Mouse (Mus musculus) layer of hippocampus, postnatal 10 days (tissue): ENCODE measurements around the gene Mcm7. TPM values are rescaled to one million over a fixed set of nuclear protein-coding genes. Genes with fewer than 3 reads are reported as not detected.

Experiments
- DNase-seq, 2 experiments: peaks; one replicate each; pipeline ENCODE4 v3.0.0; 2021; ENCODE audit warnings: low spot score in 2 of 2
- microRNA-seq, 2 experiments: library from miRNA; unstranded; fragments of <30 nt; microRNA quantifications; one replicate each; pipeline ENCODE4 v1.2.0; 2021
- total RNA-seq, 2 experiments: library from RNA; stranded (reverse); gene quantifications; 2 replicates each; pipeline ENCODE4 v1.2.3; 2021

Gene Mcm7
- total RNA-seq, 2 experiments from 2014 or later = 20.8 to 25.6 TPM

DNA sequence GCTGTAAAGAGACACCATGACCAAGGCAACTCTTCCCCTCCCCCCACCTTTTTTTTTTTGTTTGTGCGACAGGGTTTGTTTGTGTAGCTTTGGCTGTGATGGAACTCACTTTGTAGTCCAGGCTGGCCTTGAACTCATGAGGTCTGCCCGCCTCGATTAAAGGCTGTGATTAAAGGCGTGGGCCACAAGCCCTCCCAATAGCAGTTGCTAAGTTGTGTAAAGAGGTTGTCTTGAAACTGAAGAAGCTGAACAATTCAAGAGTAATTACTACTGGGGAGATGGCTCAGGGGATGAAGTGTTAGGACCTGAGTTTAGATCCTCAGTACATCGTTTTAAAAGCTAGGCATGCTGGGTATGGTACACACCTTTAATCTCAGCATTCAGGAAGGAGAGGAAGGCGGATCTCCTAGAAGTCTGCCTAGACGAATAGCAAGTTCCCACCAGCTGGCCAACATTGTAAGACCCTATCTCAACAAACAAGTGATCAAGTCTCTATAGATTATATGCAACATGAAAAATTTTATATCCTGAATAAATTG, 11.9 kb downstream of the Mcm7 start:
- DNase-seq = no peak

DNA sequence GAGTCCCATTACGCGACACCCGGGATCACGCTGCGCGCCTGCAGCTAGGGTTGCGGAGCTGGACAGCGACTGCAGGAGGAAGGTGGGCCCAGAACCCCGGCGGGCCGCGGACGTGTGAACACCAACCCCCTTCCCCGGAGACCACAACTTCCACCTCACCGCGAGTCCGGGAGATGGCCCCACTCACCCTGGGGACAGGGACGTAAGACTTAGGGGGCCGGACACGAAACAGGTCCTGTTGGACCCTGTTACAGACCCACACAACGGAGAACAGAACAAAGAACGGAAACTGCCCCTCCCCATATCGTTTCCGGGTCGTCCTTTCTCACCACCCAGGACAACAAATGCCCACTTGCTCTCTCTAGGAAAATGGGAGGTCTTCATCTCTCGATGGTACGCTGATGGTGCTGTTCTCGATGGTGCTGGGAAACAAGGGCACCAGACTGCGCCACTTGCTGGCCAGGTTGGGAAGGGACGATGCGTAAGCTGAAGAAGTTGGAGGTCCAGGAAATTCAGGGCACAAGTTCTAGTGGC, 16.7 kb downstream of the Mcm7 start, which contains the start of gene Zfp113:
Gene Zfp113 (minus strand): TSS at position 302 of the 534 bp plus-strand sequence.
- DNase-seq = peak; percentile 82 to 89

DNA sequence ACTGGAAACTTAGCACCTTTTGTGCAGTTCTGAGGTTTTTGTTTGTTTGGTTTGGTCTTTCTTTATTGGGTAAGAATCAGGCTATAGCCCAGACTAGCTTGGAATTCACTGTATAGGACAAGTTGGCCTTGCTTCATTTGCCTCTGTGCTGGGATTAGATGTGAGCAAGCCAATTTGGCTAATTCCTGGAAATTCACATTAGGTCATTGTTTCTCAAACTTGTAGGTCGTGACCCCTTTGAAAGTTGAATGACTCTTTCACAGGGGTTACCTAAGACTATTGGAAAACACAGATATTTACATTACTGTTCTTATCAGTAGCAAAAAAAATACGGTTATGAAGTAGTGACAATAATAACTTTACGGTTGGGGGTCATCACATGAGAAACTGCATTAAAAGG, 17.8 kb downstream of the Mcm7 start:
- no peak for DNase-seq

DNA sequence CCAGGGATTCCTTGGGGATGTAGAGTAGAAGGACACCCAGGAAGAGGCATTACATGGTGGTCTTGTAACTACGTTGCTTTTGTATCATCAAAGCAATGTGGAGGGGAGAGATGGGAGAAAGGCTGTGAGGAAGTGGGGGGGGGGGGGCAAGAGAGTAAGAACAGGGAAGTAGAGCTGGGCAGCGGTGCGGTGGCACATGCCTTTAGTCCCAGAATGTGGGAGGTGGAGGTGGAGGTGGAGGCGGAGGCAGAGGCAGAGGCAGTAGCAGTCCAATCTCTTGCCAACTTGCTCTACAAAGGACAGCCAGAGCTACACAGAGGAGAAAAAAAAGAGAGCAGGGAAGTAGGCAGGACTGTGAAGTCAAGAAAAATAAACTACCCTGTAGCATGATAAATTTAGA, 33.6 kb downstream of the Mcm7 start:
- DNase-seq = no peak

DNA sequence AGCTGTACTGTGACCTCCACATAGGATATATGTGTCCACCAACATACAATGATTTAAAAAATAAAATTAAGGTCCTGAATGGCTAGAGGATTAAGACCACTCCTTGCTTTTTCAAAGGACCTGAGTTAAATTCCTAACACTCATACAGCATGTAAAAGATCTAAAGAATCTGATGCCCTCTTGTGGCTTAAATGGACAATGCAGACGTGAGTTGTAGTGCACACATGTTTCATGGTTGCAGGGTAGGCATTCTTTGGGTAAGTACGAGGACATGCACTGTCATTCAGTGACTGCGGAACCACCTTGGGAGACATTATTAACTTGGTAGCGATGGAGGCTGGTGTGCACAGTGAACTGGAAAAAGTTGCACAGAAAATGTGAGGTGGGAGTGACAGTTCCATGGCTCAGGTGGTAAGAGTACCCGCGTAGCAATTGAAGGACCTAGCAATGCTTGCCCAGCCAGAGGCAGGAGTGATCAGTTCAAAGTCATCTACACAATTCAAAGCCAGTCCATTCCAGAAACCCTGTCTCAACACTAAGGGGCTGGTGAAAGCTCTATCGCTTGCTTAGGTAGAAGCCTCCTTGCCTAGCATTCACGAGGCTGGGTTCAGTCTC, 34.2 kb downstream of the Mcm7 start:
- DNase-seq = peak in 1 of 2 experiments; percentile 34

DNA sequence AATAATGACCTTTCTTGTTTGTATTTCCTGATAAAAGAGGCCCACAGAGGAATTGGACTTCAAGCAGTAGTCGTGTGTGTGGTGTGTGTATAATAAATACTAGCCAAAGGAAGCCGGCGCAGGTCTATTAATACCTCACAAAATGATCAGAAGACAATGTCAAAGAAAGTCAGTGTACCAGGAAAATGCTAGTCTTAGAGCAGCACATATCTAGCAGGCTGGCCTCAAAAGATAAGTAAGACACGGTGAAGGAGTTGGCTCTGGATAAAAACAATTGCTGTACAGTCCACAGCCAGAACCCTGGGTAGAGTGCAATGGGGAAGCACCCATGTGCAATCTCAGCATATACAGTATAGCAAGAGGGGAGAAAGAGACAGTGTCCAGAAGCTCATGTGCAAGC, 35.0 kb downstream of the Mcm7 start:
- DNase-seq = no peak

DNA sequence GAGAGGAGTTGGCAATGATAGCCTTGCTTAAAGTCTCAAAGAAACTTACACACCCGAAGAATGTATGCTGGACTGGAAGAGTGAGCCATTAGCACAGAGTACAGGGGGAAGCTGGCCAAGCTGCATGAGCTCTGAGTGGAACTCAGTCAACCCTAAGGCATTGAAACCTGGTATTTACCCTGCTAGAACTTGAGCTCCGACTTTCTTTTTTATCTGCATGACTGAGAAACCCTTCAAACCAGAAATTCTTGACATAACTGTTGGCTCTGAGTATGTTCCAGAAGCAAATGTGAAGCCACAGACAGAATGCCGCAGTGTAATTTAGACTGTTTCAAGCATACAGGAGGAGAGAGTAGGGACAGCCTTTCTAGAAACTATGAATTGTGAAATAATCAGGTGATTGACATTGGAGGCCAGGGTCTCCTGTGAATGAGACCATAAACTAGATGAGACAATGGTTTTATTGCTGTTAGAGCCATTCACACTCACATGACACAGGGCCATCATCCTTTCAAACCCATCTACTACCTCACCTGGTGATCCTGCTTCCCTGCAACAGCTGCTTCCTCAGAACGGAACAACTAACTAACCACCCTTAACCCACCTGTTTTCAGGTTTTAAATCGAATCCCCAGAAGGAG, 39.7 kb downstream of the Mcm7 start:
- DNase-seq = no peak

DNA sequence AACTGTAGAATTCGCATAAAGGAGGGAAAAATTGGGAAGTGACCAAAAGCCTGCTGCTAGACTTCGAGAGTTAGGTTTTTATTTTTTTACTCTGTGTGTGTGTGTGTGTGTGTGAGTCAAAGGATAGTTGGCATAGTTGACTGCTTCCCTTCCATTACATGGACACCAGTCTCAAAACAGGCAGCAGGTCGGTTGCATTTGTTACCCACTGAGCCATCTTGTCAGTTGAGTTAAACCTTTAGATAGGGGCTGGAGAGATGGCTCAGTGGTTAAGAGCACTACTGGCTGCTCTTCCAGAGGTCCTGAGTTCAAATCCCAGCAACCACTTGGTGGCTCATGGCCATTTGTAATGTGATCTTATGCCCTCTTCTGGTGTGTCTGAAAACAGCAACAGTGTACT, 54.2 kb downstream of the Mcm7 start:
- no peak for DNase-seq

DNA sequence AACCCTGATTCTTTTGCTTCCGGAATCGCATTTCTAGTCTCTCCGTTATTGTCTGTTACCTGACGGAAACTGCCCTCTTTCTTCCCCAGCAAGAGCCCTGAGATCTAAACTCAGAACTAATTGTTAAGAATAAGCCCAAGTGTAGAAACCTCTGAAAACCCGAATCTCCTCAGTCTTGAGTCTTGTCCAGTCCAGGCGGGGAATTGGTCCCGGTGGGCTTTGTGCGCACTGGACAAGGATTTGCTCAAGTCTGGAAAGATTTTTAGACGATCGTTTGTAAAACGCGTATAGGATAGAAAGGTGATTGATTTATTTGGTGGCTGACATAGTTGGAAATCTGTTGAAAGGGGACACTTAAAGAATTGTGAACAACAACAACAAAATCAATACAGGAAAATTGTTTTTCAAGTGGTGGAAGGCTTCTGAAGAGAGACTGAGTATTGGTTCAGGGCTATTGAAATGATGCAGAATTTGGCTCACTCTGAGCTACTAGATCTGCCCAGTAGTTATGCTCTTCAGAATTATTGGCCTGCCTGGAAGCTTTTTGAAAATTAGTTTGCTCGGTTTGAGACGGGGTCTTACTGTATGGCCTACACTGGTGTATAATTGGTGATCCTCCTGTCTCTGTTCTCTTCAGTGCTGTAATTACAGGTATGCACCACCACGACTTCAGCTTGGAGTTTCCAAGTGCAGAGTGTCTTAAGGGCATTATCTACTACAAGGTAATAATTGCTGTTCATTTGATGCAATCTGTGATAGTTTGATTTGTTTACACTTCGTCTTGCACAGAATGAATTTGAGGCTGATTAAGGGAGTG, 54.8 kb downstream of the Mcm7 start:
- DNase-seq = no peak

DNA sequence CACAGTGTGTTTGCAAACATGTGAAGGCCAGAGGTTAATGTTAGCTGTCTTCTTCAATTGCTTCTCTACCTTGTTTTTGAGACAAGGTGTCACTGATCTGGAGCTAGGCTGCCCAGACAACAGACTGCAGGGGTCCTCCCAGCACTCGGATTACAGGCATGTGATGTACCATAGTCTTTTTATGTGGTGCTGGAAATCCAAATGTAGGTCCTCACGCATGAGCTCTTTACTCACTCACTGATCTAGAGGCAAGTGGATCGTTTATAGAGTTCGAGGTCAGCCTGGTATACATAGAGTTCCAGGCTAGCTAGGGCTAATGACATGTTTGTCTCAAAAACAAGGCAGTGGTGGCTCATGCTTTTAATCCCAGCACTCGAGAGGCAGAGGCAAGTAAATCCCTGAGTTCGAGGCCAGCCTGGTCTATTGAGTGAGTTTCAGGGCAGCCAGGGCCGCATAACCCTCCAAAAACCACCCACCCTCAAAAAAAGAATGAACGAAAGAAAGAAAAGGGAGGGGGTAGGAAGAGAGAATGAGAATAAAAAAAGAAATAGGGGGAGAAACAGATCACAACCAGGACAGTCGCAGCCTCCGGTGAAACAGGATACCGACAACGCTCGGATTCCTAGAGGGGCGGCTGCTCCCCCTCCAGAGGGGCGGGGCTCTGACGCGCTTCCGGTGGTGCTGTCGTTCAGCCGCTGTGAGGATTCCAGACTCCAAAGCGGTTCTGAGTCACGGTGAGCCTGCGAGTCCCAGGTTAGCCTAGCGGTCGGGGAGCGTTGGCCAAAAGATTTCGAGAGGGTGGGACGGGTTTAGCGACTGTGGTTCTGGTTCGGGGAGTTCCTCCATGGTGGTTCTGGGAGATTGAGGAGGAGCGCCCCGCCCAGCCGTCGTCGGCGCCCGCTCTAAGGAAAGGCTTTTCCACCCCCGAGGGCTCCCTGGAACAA, 55.7 kb downstream of the Mcm7 start, which contains the start of gene Zscan21:
Gene Zscan21 (plus strand): TSS at position 649 of the 944 bp plus-strand sequence.
- DNase-seq = peak; percentile 84 to 87

Small RNA genes within 50 kb of the gene (microRNA-seq; reads per million reads assigned to microRNA genes)
- gene Mir106b (1,123 to 1,441 reads per million in 2 experiments), gene Mir25 (96.7 to 146 reads per million in 2 experiments), gene Mir93 (5,135 to 5,705 reads per million in 2 experiments)

Other genes starting within 250 kb of the Mcm7 start
- gene Gjc3, start 209.3 kb downstream of the Mcm7 start, total RNA-seq = 1 to 10 TPM; 5.7 to 6.1 TPM
- gene Azgp1, start 190.9 kb downstream of the Mcm7 start, total RNA-seq = not detected
- not detected for gene Smok3a, start 151.2 kb downstream of the Mcm7 start, total RNA-seq
- gene Smok3b, start 151.0 kb downstream of the Mcm7 start, total RNA-seq = not detected
- gene Smok3c, start 119.2 kb downstream of the Mcm7 start, total RNA-seq = not detected
- 10 to 100 TPM; 38.4 to 43.5 TPM for gene Zkscan1, start 87.3 kb downstream of the Mcm7 start, total RNA-seq
- gene Zscan21, start 55.5 kb downstream of the Mcm7 start, total RNA-seq = 10 to 100 TPM; 23.0 to 26.6 TPM
- 10 to 100 TPM; 10.8 to 14.3 TPM for gene Zfp113, start 16.7 kb downstream of the Mcm7 start, total RNA-seq
- gene Cops6, start 11.4 kb downstream of the Mcm7 start, total RNA-seq = 100 to 1,000 TPM; 129 to 145 TPM
- gene Ap4m1, start 420 bp downstream of the Mcm7 start, total RNA-seq = 10 to 100 TPM; 25.9 to 26.5 TPM
- gene Taf6, start 15.0 kb upstream of the Mcm7 start, total RNA-seq = 10 to 100 TPM; 26.2 to 30.0 TPM
- gene Cnpy4, start 15.1 kb upstream of the Mcm7 start, total RNA-seq = 10 to 100 TPM; 15.4 to 17.6 TPM
- gene Mblac1, start 21.9 kb upstream of the Mcm7 start, total RNA-seq = 10 to 100 TPM; 11.4 to 14.2 TPM
- under 1 TPM in 1 of 2 experiments, not detected in 1; 0.21 TPM for gene Nxpe5, start 53.5 kb upstream of the Mcm7 start, total RNA-seq
- 10 to 100 TPM; 66.1 to 73.3 TPM for gene Lamtor4, start 83.1 kb upstream of the Mcm7 start, total RNA-seq
- gene BC037034, start 91.6 kb upstream of the Mcm7 start, total RNA-seq = 10 to 100 TPM; 76.0 to 84.4 TPM
- 1 to 10 TPM; 2.8 TPM for gene Gal3st4, start 100.4 kb upstream of the Mcm7 start, total RNA-seq
- not detected for gene Gm43720, start 107.5 kb upstream of the Mcm7 start, total RNA-seq
- 10 to 100 TPM; 11.2 to 11.8 TPM for gene Gpc2, start 107.6 kb upstream of the Mcm7 start, total RNA-seq
- 1 to 10 TPM; 3.3 to 4.1 TPM for gene Stag3, start 107.8 kb upstream of the Mcm7 start, total RNA-seq
- not detected for gene Pvrig, start 169.5 kb upstream of the Mcm7 start, total RNA-seq